Mouse (Mus musculus): ENCODE data around the gene Peak1. TPM values are rescaled to one million over a fixed set of nuclear protein-coding genes. Genes with fewer than 3 reads are reported as not detected.

Peak1 gene
- polyA plus RNA-seq, 1 experiment from 2014 or later = 5.3 TPM

DNA sequence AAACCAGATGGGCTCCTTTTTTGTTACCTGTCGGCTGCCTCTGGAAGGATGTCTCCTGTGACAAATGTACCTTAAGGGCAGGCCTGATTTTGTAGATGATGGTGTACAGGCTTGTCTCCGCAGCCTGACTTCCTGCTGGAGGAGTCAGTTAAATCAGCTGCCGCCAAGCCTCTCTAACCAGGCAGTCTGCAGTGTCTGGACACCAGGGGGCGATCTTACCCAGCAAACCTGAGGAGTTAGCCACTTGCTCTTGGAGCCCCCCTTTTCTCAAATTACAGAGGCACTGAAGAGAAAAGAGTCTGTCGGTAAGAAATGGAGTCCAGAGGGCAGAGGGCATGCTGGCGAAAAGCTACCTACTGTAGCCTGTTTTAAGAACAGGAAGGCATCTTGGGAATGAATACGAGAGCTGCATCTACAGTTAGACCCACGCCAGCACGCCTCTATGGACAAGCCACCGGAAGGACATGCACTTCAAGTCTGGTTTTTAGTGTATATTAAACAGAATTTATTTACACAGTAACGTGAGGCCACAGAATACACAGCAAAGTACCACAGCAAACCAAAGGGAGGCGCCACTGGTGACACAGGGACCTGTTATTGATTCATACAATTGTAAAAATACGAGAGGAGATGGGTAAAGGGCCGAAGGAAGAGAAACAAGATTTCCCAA lies 217.1 kb downstream of the Peak1 start:
- Histone ChIP-seq H3K9ac (no peak overlapping the region), H3K9me3 (no peaks in the 10 kb centered on the region), H3K4me3 (no peak overlapping the region), H3K27ac (replicated peaks) (no peak overlapping the region), H3K4me1 (replicated peaks) (peaks cover 4% of the 10 kb centered on the region; the same call in 1 of the 2 replicates), H3K4me2 (no peak overlapping the region), H3K27me3 (no peaks in the 10 kb centered on the region; the same call in 1 of the 2 replicates), H3K36me3 (no peaks in the 10 kb centered on the region)
- 44% methylated on average over 14 of the region's 14 CpGs for WGBS
- ATAC-seq (ENCODE audit: low FRiP score, low read depth) = peak; percentile 77; the same call in 1 of the 2 replicates

- Histone ChIP-seq H3K36me3 (no peaks in the 10 kb centered on the region), H3K27ac (replicated peaks) (no peak overlapping the region), H3K9me3 (no peaks in the 10 kb centered on the region), H3K4me3 (no peak overlapping the region), H3K27me3 (no peaks in the 10 kb centered on the region; the same call in 1 of the 2 replicates), H3K4me1 (replicated peaks) (peaks cover 4% of the 10 kb centered on the region; the same call in 1 of the 2 replicates), H3K9ac (no peak overlapping the region), H3K4me2 (no peak overlapping the region)
- no peak for ATAC-seq (ENCODE audit: low FRiP score, low read depth)
- 64% methylated on average over 2 of the region's 2 CpGs for WGBS
These were observed 217.7 kb downstream of the Peak1 start for GRCm38 (mm10) chr9:56200200-56200599.

- H3K4me2 ChIP-seq = no peak overlapping the region
- ATAC-seq (ENCODE audit: low FRiP score, low read depth) = no peak
- H3K36me3 ChIP-seq = no peaks in the 10 kb centered on the region
- no peaks in the 10 kb centered on the region for H3K9me3 ChIP-seq
- no peak overlapping the region for H3K27ac ChIP-seq (replicated peaks)
- 86% methylated on average over 4 of the region's 4 CpGs for WGBS
- H3K4me3 ChIP-seq = no peak overlapping the region
- H3K27me3 ChIP-seq = no peaks in the 10 kb centered on the region; the same call in 1 of the 2 replicates
- H3K4me1 ChIP-seq (replicated peaks) = peaks cover 10% of the 10 kb centered on the region
- H3K9ac ChIP-seq = no peak overlapping the region
These were observed 220.9 kb downstream of the Peak1 start for GRCm38 (mm10) chr9:56196921-56197320.

DNA sequence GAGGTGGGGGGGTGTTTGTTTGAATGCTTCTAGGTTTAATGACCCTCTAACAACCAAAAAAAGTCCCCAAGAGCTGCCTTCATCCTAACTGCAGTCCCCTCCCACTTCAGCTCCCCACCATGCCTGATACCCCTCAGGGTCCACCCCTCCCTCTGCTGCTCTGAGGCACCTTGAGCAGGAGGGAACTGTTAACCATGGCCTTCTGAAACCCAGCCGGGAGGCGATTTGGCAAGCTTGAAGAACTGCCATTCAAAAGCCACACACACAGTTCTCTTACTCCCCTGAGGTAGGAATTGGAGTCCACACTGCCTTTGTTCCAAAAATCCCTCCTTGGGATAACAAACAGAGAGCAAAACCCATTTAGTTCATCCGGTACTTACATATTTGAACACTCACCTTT lies 222.7 kb downstream of the Peak1 start:
- ATAC-seq (ENCODE audit: low FRiP score, low read depth) = no peak
- Histone ChIP-seq H3K4me1 (replicated peaks) (peaks cover 14% of the 10 kb centered on the region), H3K27ac (replicated peaks) (no peak overlapping the region), H3K36me3 (no peaks in the 10 kb centered on the region), H3K27me3 (no peaks in the 10 kb centered on the region; the same call in 1 of the 2 replicates), H3K4me2 (no peak overlapping the region), H3K9ac (no peak overlapping the region), H3K9me3 (no peaks in the 10 kb centered on the region), H3K4me3 (no peak overlapping the region)
- 50% methylated on average over 3 of the region's 3 CpGs for WGBS

- H3K27me3 ChIP-seq = no peaks in the 10 kb centered on the region
- no peaks in the 10 kb centered on the region for H3K9me3 ChIP-seq
- H3K4me1 ChIP-seq (replicated peaks) = peaks cover 14% of the 10 kb centered on the region
- peak; percentile 63 for ATAC-seq (ENCODE audit: low FRiP score, low read depth)
- no peak overlapping the region for H3K9ac ChIP-seq
- no peak overlapping the region for H3K4me2 ChIP-seq
- H3K4me3 ChIP-seq = no peak overlapping the region
- H3K27ac ChIP-seq (replicated peaks) = peak overlapping the region; percentile 69
- H3K36me3 ChIP-seq = no peaks in the 10 kb centered on the region
- WGBS = 46% methylated on average over 11 of the region's 11 CpGs
These were observed 226.1 kb downstream of the Peak1 start for GRCm38 (mm10) chr9:56191498-56192455.

- H3K36me3 ChIP-seq = no peaks in the 10 kb centered on the region
- H3K27ac ChIP-seq (replicated peaks) = 0 out of 2 replicates have a peak overlapping the region, but pooled peaks have one; percentile 14
- peak; percentile 34; the same call in 1 of the 2 replicates for ATAC-seq (ENCODE audit: low FRiP score, low read depth)
- peaks cover 10% of the 10 kb centered on the region for H3K4me1 ChIP-seq (replicated peaks)
- no peak overlapping the region for H3K4me3 ChIP-seq
- H3K4me2 ChIP-seq = 0 out of 2 replicates have a peak overlapping the region, but pooled peaks have one; percentile 1
- H3K9me3 ChIP-seq = no peaks in the 10 kb centered on the region
- no peak overlapping the region for H3K9ac ChIP-seq
- H3K27me3 ChIP-seq = no peaks in the 10 kb centered on the region
- WGBS = 24% methylated on average over 8 of the region's 8 CpGs
These were observed 237.6 kb downstream of the Peak1 start for GRCm38 (mm10) chr9:56180118-56180781.

DNA sequence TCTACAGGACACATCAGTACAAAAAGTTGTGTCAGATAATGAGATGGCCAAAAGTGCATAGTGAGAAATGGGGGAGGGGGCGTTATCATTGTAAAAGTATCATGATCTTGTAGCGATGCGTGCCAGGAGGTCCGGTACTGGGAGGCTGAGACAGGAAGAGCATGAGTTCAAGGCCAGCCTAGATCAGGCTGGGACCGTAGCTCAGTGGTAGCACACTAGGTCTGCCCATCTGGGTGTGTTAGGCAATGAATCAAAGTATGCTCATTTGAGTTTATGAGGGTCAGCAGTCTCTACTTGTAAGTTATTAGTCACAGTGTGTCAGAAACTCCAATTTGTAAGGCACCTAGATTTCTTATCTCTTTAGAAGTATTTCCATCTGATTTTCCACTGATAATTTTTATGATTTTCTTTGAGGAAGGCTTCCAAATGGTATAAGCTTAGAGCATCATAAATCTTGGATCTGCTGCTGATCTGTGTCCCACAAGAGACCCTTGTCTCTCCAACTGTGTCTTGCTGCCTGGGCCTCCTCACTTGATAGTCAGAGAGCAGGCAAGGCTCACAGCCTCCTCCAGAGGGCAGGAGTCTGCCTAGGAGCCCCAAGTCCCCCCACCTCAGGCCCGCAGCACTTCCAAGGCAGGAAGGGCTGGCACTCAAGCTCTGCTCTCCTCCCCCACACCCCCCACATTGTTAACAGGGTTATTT lies 238.3 kb downstream of the Peak1 start:
- H3K27me3 ChIP-seq = no peaks in the 10 kb centered on the region
- H3K4me1 ChIP-seq (replicated peaks) = peaks cover 10% of the 10 kb centered on the region
- no peaks in the 10 kb centered on the region for H3K36me3 ChIP-seq
- 76% methylated on average over 6 of the region's 6 CpGs for WGBS
- no peak overlapping the region for H3K4me3 ChIP-seq
- H3K27ac ChIP-seq (replicated peaks) = 0 out of 2 replicates have a peak overlapping the region, but pooled peaks have one; percentile 14
- no peak for ATAC-seq (ENCODE audit: low FRiP score, low read depth)
- no peak overlapping the region for H3K9ac ChIP-seq
- H3K4me2 ChIP-seq = 0 out of 2 replicates have a peak overlapping the region, but pooled peaks have one; percentile 1
- H3K9me3 ChIP-seq = no peaks in the 10 kb centered on the region

GRCm38 (mm10) chr9:56177354-56177753 lies 240.5 kb downstream of the Peak1 start:
- no peaks in the 10 kb centered on the region for H3K36me3 ChIP-seq
- 76% methylated on average over 4 of the region's 4 CpGs for WGBS

DNA sequence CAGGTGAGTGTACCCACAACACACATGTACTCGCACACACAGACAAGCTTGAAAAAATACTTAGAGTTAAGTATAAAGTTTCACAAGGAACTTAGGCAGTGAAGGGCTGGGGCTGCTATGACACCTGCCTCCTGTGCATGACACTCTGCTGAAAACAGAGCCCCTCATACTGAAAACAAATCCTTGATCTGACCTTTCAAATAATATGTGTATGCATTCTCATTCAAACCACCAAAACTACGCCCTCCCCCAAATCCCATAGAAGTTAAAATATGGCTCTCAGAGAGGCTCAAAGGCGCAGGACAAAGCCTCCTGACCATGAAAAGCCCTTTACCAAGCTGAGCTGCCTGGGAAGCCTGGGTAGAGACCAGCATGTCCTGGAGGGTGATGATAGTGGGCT lies 242.6 kb downstream of the Peak1 start:
- Histone ChIP-seq H3K4me1 (replicated peaks) (peaks cover 6% of the 10 kb centered on the region), H3K27me3 (no peaks in the 10 kb centered on the region), H3K4me3 (no peak overlapping the region), H3K4me2 (no peak overlapping the region), H3K9me3 (0 out of 2 replicates have a peak, but pooled peaks cover 2% of the 10 kb centered on the region), H3K9ac (no peak overlapping the region), H3K36me3 (no peaks in the 10 kb centered on the region), H3K27ac (replicated peaks) (no peak overlapping the region)
- ATAC-seq (ENCODE audit: low FRiP score, low read depth) = no peak
- WGBS = 89% methylated on average over 3 of the region's 3 CpGs

More at GRCm38 (mm10) chr9:56177354-56177753, 240.5 kb downstream of the Peak1 start:
- no peak for ATAC-seq (ENCODE audit: low FRiP score, low read depth)
- Histone ChIP-seq H3K27me3 (no peaks in the 10 kb centered on the region), H3K4me1 (replicated peaks) (peaks cover 10% of the 10 kb centered on the region), H3K4me2 (no peak overlapping the region), H3K4me3 (no peak overlapping the region), H3K27ac (replicated peaks) (no peak overlapping the region), H3K9ac (no peak overlapping the region), H3K9me3 (no peaks in the 10 kb centered on the region)

DNA sequence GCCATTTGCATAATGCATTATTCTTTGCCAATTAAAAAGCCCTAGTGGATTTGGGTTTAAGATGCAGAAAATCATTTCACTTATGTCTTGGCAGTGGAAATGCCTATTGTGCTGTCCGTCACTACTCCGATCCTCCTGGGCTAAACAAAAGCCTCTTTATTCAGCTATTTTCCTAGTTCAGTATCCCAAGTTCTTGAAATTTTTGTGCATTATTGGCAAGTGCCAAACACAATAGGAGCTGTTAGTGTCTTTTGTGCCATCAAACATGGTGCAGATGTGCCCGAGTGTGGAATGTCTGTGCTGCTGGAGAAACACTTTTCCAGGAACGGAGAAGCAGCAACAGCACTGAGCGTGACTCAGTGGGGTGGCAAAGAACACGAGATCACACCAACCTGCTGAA lies 250.2 kb downstream of the Peak1 start:
- Histone ChIP-seq H3K4me2 (no peak overlapping the region), H3K36me3 (no peaks in the 10 kb centered on the region), H3K27me3 (no peaks in the 10 kb centered on the region), H3K4me1 (replicated peaks) (peaks cover 9% of the 10 kb centered on the region; the same call in 1 of the 2 replicates), H3K27ac (replicated peaks) (no peak overlapping the region), H3K9me3 (0 out of 2 replicates have a peak, but pooled peaks cover 2% of the 10 kb centered on the region), H3K4me3 (no peak overlapping the region), H3K9ac (no peak overlapping the region)
- WGBS = 14% methylated on average over 6 of the region's 6 CpGs
- ATAC-seq (ENCODE audit: low FRiP score, low read depth) = no peak

DNA sequence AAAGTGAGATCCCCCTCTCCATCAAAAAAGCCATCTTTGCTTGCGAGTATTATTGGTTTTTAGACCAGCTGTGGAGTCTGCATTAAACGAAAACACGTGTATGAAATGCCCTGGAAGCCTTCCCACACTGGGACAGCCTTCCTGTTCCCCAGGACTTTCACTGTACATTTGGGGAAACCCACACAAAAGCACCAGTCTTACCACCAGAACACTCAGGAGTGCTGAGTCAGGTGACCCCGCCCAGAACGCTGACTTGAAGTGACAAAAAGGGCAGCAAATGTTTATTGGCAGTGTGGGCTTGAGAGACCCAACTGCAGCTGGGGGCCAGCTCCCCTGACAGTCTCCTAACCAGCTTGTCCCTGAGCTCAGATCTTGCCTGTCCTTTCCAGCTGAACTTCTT lies 251.7 kb downstream of the Peak1 start:
- no peak overlapping the region for H3K27ac ChIP-seq (replicated peaks)
- ATAC-seq (ENCODE audit: low FRiP score, low read depth) = no peak
- 0 out of 2 replicates have a peak, but pooled peaks cover 2% of the 10 kb centered on the region for H3K9me3 ChIP-seq
- H3K27me3 ChIP-seq = no peaks in the 10 kb centered on the region
- H3K4me1 ChIP-seq (replicated peaks) = peaks cover 16% of the 10 kb centered on the region; the same call in 1 of the 2 replicates
- H3K9ac ChIP-seq = no peak overlapping the region
- no peaks in the 10 kb centered on the region for H3K36me3 ChIP-seq
- no peak overlapping the region for H3K4me2 ChIP-seq
- WGBS = 65% methylated on average over 5 of the region's 5 CpGs
- H3K4me3 ChIP-seq = no peak overlapping the region

Data from hindbrain, embryonic 15.5 days (tissue).